Mouse (Mus musculus): Measurements from ENCODE around the gene Sec24d.

Gene Sec24d

DNA sequence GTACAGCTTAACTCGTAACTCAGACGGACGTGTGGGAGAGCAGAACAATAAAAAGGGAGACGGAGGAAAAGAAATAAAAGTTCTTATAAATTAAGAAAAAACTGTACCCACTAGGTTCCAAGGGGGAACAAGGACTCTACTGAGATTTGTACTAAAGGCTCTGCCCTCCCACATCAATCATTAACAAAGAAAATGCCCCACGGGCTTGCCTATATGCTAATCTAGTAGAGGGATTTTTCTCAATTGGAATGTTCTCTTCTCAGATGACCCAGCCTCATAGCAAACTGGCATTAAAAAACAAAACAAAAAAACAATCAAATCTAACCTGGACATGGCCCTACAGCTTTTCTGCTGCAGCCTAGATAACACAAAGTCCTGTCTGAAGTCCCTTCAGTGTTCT, 128.4 kb downstream of the Sec24d start:
- no peak for DNase-seq (ENCODE audit: low read depth, low spot score)

DNA sequence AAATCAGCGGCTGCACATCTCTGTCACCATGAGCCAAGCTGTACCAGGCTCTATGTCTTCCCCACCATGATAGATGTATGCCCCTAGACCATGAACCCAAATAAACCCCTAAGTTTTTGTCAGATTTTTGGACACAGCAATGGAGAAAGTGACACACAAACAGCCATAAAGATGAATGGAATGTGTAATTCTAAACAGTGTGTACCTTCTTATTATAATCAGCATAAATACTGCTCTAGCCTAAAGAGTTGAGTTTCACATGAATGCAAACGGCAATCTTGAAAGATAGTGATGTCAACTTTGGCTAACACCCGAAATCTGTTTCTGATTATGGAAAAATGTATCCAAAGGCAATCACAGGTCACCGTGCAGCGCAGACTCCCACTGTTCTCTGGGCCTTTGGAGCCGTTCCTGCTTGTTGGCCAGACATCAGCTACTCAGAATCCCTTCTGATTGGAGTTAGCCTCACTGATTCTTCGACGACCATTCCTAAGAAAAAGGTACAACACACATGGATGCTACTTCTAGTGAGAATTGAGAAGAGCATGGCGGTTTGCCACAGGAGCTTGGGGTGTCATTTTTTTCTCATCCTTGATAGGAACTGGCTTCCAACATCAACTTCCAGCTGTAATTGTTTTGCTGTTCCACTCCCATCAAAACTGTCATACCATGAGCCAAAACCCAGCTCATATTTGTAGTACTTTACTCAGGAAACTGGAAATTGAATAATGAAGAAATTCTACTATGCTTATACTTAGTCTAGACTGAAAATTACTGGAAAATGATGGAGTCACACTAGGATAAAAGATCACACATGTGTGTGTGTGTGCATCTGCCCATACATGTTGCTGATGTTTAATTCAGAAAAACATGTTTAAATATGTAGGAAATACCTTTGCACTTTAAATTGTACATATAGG, 130.6 kb downstream of the Sec24d start:
- DNase-seq (ENCODE audit: low read depth, low spot score): no peak

DNA sequence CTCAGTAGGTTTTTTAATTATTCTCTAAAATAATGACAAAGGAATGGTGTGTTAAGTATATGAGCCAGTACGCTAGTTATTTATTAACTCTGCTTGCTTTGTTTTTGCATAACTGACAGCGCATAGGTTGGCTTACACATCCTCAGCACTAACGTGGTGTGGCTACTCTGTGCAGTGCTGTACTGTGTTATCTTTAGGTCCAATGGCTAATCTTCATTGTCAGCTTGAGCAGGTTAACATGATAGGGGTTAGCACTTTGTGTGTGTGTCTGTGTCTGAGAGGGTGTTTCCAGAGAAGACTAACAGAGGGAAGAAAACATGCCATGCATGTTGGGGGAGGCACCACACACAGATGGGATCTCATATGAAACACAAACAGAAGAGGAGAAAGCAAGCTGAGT, 137.7 kb downstream of the Sec24d start:
- DNase-seq (ENCODE audit: low read depth, low spot score): no peak

DNA sequence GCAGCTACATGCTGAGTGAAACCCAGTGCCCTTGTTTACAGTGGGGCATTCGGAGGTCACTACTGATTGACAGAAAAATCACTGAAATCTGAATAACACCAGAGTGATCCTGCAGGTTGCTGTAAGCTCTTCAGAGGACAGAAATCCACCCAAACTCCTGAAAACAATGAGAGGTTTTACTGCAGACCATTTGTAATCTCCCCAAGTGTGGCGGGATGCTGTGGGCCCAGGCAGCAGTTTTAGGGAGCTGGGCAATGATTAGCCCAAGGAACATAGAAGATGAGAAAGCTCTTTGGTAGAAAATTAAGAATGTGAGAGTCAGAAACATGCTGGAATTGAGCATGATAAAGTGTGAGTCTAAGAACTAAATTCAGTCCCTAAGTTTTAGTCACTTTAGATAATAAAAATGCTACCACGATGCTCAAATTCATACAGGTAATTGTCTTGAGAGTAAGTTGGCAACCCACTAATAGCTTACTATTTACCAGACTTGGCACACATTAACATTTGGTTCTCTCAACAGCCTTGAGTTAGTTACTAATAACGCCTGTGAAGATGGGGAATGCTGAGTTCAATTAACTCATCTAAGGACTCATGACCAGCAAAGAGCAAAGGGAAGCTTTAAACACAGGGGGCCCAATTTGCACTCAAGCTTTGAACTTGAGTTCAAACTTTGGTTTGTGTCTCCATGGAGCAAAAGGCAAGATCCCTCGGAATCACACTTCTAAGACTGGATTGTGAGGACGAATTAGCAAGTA, 144.7 kb downstream of the Sec24d start:
- no peak for DNase-seq (ENCODE audit: low read depth, low spot score)

DNA sequence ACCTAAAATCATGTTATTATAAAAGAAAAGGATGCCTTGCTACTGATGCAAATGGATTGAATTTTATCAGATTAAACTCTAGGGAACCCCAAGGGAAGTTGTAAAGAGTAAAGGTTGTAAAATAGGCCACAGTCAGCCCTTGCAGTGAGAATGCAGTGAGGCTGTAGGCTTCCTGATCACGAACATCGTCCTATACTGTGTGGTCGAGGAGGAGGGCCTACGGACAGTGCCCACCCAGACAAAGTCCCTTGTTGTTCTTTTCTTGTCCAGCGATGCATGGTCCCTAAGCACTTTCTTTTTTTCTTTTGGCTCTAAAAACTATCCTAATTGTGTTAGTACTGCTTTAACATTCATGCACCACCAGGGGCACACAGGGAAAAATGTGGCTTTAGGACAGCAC, 145.9 kb downstream of the Sec24d start:
- no peak for DNase-seq (ENCODE audit: low read depth, low spot score)

All from mesoderm, embryonic 11.5 days (tissue).